Mouse (Mus musculus): ENCODE measurements around the gene Myl9.

- TF ChIP-seq POLR2A (IDR thresholded peaks at IDR 0.05; ENCODE audit: low read depth, low read length) (no peak), CTCF (conservative IDR thresholded peaks at IDR 0.05; ENCODE audit: insufficient read depth, insufficient read length, low read depth, low read length) (no peak)
Observed at GRCm38 (mm10) chr2:156774738-156775454, at the start of gene Myl9.
